Mouse (Mus musculus) T-cell, adult 2 months (primary cell): Measurements from ENCODE around the gene Gm45062.

Experiments
- DNase-seq: peaks from one replicate; pipeline ENCODE4 v3.0.0; 2022; ENCODE audit warnings: low spot score

The Gm45062 gene

GRCm38 (mm10) chr6:8474820-8475219, 215.6 kb downstream of the Gm45062 start:
- DNase-seq, result no peak

GRCm38 (mm10) chr6:8479176-8479575, 219.9 kb downstream of the Gm45062 start:
- no peak for DNase-seq

- DNase-seq, result no peak
Observed at GRCm38 (mm10) chr6:8484437-8485275, 225.4 kb downstream of the Gm45062 start.

DNA sequence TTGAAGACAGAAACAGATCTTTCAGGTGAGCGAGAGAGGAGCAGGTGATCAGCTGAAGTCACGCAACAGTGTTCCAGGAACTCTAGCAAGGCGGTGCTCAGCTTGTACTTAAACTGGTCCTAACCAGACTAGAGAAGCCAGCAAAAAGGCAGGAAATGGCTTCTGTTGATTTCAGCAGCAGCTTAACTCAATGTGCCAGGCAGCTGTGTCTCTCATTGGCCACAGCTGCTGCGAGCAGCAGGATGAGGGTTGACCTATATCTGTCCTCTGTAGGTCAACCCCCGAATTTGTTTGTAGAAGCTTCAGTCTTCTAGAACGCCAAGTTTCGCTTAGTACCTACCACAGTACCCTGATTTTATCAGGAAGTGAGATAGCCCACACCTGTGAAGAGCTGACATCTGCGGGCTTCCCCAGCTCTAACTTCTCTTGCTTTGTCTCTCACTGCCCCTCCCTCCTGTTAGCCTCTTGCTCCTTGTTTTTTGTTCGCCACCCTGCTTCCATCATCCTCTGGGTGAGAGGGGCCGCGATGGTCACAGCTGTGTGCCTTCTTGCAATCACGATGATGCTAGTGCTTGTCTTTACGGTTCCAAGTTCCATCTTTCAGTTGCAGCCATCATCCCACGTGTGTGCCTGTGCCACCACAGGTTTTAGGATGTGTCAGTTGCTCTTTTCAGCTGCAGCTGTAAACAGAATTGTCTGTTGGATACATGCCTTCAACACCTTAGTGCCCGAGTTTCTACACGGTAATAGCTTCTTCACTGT, 226.3 kb downstream of the Gm45062 start:
- peak; percentile 86 for DNase-seq

GRCm38 (mm10) chr6:8486391-8487043, 227.3 kb downstream of the Gm45062 start:
- no peak for DNase-seq

DNA sequence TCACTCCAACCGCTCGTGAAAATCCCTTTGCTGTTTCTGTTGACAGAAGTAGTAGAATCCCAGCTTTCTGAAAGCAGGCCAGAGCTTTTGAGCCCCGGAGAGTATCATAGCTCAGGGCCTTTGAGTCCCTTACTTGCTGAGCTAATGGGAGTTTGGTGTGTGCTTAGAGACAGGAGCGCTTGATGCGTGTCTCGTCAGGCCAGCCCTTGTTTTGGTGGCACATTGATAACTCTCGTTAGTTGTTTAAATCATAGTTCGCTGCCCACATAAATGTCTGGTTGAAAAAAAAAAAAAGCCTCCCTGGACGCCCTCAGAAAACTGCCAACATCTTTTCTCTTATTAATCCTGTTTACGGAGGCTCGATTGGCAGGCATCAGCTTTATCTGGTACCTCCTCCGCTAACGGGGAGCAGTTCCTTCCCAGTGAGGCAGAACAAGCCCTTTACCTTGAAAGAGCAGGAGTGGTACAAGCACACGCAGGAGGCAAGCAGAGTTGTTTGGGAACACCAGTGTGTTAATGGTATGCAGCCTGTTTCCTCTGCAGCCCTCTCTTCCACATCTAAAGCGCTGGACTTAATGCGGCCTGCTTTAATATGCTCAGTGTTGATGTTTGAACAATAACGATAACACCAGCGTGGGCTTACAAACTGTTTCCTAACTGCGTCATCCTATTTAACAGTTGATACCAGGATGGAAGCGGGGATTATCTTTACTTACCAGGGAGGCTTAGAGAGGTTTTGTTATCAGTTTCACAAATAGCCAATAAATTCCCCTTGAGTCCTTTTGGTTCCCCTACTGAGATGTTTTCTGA, 228.0 kb downstream of the Gm45062 start:
- no peak for DNase-seq

GRCm38 (mm10) chr6:8488249-8488648, 229.0 kb downstream of the Gm45062 start:
- no peak for DNase-seq

DNA sequence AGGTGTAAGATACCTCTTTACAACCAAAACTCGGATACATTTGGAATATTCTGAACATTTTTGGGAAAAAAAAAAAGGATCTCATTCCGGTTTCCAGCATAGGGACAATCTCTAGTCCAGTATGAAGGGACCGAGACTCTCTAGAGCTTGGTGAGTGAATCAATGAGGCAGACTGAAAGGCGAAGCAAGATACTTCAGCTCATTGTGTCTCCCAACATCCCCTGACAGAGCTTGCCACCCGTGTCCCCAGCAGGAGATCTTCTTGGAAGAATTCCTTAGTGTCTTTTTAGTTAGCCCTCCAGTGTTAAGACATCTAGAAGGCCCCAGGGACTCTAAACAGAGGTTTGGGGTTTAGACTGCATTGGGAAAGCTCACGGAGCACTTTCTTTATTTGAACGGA, 230.0 kb downstream of the Gm45062 start:
- no peak for DNase-seq

- DNase-seq, result no peak
Observed at GRCm38 (mm10) chr6:8489938-8490585, 230.8 kb downstream of the Gm45062 start.

DNA sequence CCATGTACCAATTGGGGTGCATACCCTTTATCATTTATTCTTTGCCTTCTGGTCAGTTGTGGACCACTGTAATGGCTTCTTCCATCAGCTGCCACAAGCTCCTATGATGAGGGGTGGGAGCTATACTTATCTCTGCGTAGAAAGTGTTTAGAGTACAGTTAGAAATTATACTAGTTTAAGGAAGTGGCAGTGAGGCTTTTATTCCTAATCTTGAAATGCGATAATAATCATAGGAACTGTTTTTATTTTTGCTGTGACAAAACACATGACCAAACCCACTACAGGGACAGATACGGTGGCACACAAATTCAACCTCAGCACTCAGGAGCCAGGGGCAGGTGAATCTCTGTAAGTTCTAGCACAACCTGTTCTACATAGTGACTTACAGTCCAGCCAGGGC, 233.0 kb downstream of the Gm45062 start:
- DNase-seq, result no peak

DNA sequence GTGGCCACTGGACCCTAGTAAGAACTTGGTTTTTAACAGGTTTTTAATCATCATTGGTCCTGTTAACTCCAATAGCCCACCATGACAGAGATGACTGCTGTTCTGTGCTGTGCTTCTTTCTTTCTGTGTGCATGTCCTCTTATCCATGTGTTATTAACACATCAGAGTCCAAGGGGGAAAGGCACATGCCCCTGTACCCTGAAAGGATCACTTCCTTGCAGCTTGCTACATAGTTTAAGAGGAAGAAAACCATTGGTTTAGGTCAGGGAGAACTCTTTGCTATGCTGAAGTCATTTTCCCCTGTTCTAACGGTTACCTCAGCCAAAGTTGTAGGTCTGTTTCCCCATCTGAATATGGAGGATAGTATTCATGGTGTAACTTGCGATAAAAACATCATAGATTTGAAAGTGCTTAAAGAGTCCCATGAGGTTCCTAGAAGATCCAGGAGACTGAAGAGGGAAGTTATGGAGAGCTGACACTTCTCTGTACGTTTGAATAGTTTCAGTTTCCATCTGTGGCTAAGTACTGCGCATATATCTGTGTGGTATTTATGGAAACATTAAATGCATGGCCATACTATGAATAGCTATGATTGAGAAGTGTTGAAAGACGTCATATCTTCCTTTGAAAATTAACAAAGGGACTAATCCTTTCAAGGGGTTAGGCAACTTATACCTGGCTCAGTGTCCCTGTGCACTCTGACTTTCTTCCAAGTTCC, 236.0 kb downstream of the Gm45062 start:
- no peak for DNase-seq

DNA sequence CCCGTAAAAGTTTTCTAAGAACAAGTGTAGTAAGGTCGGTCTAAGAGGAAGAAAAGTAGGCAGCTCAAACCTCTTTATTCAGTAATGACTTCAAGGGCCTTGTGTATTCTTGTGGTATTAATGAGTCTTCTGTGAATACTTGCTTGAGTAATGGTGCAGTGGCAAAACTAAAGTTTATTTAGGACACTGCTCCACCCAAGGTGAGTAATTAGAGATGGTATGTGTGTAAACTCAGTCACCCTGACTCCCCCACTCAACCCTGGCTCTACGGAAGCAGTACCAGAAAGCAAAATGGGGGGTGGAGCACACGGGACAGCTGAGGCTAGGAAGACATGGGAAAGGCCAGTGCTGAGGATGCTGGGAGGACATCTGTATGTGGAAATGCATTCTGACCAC, 236.6 kb downstream of the Gm45062 start:
- DNase-seq, result no peak

DNA sequence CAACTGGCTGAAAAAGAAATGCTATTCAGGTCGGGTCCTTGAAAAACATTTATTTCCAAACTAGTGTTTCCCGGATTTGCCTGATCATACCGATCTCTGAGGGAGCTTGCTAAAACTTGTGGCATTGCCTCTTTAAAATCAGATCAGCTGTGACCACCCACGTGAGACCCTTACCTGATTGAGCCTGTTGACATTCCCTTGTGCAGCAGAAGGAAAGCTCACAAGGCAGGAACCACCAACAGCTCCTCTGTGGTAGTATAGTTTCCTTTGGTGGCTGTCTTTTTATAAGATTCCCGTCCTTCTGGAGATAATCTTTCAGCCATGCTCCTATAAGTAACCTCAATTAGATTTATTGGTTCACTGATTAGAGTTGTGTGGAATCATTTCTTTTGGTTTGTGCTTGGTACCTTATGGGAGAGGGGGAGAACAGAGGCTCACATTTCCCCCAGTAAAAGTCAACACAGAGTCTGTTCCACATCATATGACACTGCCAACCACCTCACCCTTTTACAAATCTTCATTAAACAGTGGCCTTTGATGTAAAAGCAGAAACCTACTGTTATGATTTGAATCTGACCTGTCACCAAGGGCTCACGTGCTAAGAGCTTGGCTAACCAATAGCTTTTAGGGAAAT, 238.1 kb downstream of the Gm45062 start:
- no peak for DNase-seq

- no peak for DNase-seq
Observed at GRCm38 (mm10) chr6:8497868-8498257, 238.6 kb downstream of the Gm45062 start.

DNA sequence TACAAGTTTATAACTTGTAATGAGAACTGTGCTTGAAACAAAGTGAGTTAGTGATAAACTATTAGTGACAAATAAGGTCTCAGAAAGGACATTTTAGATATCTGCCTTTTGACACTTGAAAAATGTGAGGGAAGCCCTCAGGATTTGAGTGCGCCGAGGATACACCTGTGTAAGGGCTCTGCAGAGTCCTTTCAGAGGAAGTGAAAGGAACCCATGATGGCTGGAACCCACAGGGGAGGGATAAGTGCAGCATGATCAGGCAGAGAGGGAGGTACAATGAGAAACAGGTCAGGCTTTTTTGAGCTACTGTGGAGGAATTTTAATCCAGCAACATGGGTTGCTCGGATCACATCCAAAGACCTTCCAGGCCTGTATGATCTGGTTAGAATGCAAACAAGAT, 239.7 kb downstream of the Gm45062 start:
- no peak for DNase-seq

- no peak for DNase-seq
Observed at GRCm38 (mm10) chr6:8503953-8504352, 244.7 kb downstream of the Gm45062 start.

- DNase-seq, result peak; percentile 83
Observed at GRCm38 (mm10) chr6:8504521-8505228, 245.4 kb downstream of the Gm45062 start.

GRCm38 (mm10) chr6:8506631-8507030, 247.4 kb downstream of the Gm45062 start:
- DNase-seq, result no peak

DNA sequence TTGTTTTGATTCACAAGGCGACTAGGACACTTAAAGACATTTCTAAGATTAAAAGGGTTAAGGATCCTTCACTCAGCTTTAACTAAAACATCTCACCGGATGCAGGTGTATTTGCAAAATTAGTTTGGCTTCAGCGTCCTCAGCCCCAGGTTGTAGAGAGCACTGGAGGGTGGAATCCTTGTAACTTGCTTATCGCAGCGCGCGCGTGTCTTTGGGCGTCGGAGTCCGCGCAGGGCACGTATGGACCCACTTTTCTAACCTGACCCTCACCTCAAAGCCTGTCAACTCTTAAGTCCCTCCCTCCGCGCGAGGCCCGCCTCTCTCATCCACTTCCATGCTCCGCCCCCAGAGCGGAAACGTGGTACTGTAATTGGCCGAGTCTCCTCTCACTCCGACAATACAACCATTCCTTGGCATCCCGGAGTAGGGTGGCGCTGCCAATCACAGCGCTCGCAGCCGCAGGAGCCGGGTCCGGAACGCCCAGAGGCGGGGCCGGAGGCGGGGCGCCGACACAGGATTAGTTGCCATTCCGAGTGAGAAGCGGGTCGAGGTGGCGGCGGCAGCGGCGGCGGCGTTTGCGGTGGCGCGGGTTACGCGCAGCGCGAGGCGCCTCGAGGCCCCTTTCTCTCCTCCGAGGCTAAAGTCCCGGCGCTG, 249.8 kb downstream of the Gm45062 start:
- peak; percentile 99 for DNase-seq
